Mouse (Mus musculus): ENCODE data around the gene Arfip2. TPM values are rescaled to one million over a fixed set of nuclear protein-coding genes. Genes with fewer than 3 reads are reported as not detected.

Arfip2 gene
- 77.9 and 78.4 TPM in 2 replicates for polyA plus RNA-seq (2015; fragmentation: Nextera tagmentation; extraction: Ambion mirVana)

GRCm38 (mm10) chr7:105640233-105640893 lies at the start of gene Arfip2, which contains the start of gene Gm45799:
TSS of gene Arfip2 (minus strand) at chr7:105640416.
TSS of gene Gm45799 (plus strand) at chr7:105640552.
- H3K9me3 ChIP-seq (replicated peaks; ENCODE audit: control insufficient read depth, low read length), result no peaks in the 10 kb centered on the region
- ATAC-seq (ENCODE audit: insufficient read depth, low FRiP score), result peak; percentile 98
- peak within 1 kb of the TSS; percentile 87 for H3K4me2 ChIP-seq (ENCODE audit: low read depth, low read length)
- under 1% methylated on average over 45 of the region's 45 CpGs for WGBS
- no peaks in the 10 kb centered on the region for H3K36me3 ChIP-seq (ENCODE audit: control insufficient read depth, insufficient read depth, low read length)
- peak within 1 kb of the TSS; percentile 91 for H3K9ac ChIP-seq (ENCODE audit: low read length)
- peak within 1 kb of the TSS; percentile 84 for H3K4me3 ChIP-seq (replicated peaks; ENCODE audit: low read length)
- H3K4me1 ChIP-seq (ENCODE audit: control insufficient read depth, insufficient read depth, low read length), result peaks cover 16% of the 10 kb centered on the region
- peak within 1 kb of the TSS; percentile 90 for H3K27ac ChIP-seq (ENCODE audit: low read length)
- H3K27me3 ChIP-seq (ENCODE audit: control insufficient read depth, insufficient read depth, low read length), result no peaks in the 10 kb centered on the region

DNA sequence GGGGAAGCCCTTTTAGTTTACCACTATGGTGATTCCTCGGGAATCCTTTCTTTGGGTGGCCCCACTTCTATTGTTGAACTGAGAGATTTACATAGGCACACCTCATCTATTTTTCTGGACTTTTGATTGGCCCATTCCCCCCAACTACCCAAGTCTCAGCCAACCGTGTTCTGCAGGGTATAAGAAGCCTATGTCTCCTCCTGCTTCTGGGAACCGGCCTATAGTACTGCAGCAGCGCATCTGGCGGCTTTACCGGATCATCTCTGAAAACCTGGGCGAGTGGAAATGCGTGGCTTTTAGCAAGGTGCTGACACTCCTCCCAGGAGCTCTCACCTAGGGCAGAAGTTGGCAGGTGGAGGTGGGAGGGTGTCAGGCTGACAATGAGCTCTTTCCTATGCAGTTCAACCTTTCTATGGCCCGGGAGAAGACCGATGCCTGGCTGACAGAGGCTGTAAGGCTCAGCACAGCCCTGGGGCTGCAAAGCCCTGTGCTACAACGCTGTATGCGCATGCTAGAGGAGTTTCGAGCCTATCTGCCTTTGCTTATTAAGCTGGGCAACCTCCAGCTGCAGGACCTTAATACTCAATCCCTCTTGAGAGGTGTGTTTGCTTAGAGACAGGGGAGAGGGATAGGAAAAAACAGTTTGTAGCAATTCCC lies 45.5 kb upstream of the Arfip2 start:
- Histone ChIP-seq H3K27ac (ENCODE audit: low read length) (no peak overlapping the region), H3K9me3 (replicated peaks; ENCODE audit: control insufficient read depth, low read length) (no peaks in the 10 kb centered on the region), H3K4me1 (ENCODE audit: control insufficient read depth, insufficient read depth, low read length) (no peaks in the 10 kb centered on the region), H3K9ac (ENCODE audit: low read length) (no peak overlapping the region), H3K4me3 (replicated peaks; ENCODE audit: low read length) (no peak overlapping the region), H3K4me2 (ENCODE audit: low read depth, low read length) (peak overlapping the region; percentile 27), H3K36me3 (ENCODE audit: control insufficient read depth, insufficient read depth, low read length) (no peaks in the 10 kb centered on the region), H3K27me3 (ENCODE audit: control insufficient read depth, insufficient read depth, low read length) (no peaks in the 10 kb centered on the region)
- 14% methylated on average over 13 of the region's 13 CpGs for WGBS
- ATAC-seq (ENCODE audit: insufficient read depth, low FRiP score), result no peak

DNA sequence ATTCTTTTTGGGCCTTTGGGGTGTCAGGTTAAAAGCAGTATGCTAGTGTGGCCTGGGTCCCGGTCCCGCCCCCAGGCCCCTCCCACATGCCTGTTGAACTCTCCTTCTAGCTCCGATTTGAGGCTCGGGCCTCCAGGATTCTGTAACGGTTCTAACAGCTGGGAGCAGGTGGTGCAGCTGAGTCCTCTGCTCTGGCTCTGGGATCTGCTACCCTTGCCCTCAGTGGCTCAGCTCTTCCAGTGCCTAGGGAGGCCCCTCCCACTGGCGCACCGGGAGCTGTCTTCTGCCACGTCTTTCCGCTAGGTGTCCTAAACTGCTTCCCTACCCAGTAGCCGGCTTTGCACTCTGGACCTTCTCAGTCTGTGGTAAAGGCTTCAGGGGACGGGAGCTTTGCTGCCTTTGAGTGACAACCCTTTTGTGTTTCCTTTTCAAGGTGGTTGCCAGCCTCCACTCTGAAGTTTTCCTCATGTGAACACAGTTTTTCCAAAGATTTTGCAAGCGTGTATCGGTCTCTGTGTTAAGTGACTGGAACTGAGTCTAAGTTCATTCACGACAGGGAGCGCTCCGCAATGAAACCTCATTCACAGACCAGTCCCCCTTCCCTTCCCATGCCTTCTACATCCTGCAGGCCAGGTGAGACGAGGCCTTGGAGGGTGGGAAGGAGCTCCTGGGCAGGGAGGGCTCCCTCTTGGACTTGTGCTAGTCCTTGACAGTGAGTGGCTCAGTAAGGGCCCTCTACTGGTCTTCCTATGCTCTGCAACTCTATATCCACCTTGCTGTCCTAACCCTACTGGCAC lies 10.6 kb upstream of the Arfip2 start, which contains the start of gene Dnhd1:
Gene Dnhd1 (plus strand): TSS at position 189 of the 797 bp plus-strand sequence.
- no peaks in the 10 kb centered on the region for H3K9me3 ChIP-seq (replicated peaks; ENCODE audit: control insufficient read depth, low read length)
- no peaks in the 10 kb centered on the region for H3K36me3 ChIP-seq (ENCODE audit: control insufficient read depth, insufficient read depth, low read length)
- H3K4me3 ChIP-seq (replicated peaks; ENCODE audit: low read length), result peak within 1 kb of the TSS; percentile 38
- peak; percentile 93 for ATAC-seq (ENCODE audit: insufficient read depth, low FRiP score)
- peak within 1 kb of the TSS; percentile 53; the same call in 1 of the 2 replicates for H3K27ac ChIP-seq (ENCODE audit: low read length)
- peak within 1 kb of the TSS; percentile 82 for H3K4me2 ChIP-seq (ENCODE audit: low read depth, low read length)
- H3K27me3 ChIP-seq (ENCODE audit: control insufficient read depth, insufficient read depth, low read length), result no peaks in the 10 kb centered on the region
- 2% methylated on average over 17 of the region's 17 CpGs for WGBS
- peaks cover 4% of the 10 kb centered on the region; the same call in 1 of the 2 replicates for H3K4me1 ChIP-seq (ENCODE audit: control insufficient read depth, insufficient read depth, low read length)
- peak within 1 kb of the TSS; percentile 64 for H3K9ac ChIP-seq (ENCODE audit: low read length)

DNA sequence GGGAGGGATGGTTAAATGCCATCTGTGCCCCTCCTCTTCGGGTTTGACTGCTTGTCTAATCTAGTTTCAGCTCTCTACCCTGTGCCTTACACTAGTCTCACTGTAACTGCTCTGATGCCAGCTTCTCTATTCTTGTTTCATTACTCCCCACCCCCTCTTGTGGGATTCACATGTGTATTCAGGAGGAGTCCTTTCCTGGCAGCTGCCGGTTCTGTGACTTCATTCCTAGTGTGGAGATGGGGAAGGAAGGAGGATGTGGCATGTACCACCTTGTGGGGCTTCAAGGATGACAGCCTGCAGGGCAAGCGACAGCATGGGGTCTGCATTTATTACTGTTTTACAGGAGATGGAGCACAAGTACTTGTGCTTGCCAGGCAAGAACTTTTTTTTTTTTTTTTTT lies 1.7 kb upstream of the Arfip2 start:
- Histone ChIP-seq H3K36me3 (ENCODE audit: control insufficient read depth, insufficient read depth, low read length) (no peaks in the 10 kb centered on the region), H3K4me1 (ENCODE audit: control insufficient read depth, insufficient read depth, low read length) (peaks cover 16% of the 10 kb centered on the region), H3K4me2 (ENCODE audit: low read depth, low read length) (no peak overlapping the region; the same call in 1 of the 2 replicates), H3K27ac (ENCODE audit: low read length) (peak overlapping the region; percentile 28; the same call in 1 of the 2 replicates), H3K9me3 (replicated peaks; ENCODE audit: control insufficient read depth, low read length) (no peaks in the 10 kb centered on the region), H3K4me3 (replicated peaks; ENCODE audit: low read length) (no peak overlapping the region), H3K9ac (ENCODE audit: low read length) (0 out of 2 replicates have a peak overlapping the region, but pooled peaks have one; percentile 9), H3K27me3 (ENCODE audit: control insufficient read depth, insufficient read depth, low read length) (no peaks in the 10 kb centered on the region)
- WGBS, result 73% methylated on average over 3 of the region's 3 CpGs
- ATAC-seq (ENCODE audit: insufficient read depth, low FRiP score), result no peak

DNA sequence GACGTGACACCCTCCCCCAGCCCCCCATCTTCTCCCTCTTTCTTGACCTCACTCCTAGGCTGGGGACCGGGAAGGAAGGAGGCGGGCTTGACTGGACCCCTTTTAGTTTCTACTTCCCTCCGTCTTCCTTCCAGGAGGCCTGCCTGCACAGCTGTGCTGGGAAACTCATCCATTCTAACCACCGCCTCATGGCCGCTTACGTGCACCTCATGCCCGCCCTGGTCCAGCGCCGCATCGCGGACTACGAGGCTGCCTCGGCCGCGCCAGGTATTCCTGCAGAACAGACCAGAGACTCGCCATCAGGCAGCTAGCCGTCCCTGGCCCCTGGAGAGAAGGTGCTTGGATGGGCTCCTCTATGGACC lies 659 bp upstream of the Arfip2 start:
- H3K4me1 ChIP-seq (ENCODE audit: control insufficient read depth, insufficient read depth, low read length), result peaks cover 16% of the 10 kb centered on the region
- peak overlapping the region; percentile 84 for H3K4me3 ChIP-seq (replicated peaks; ENCODE audit: low read length)
- peak overlapping the region; percentile 77 for H3K9ac ChIP-seq (ENCODE audit: low read length)
- H3K36me3 ChIP-seq (ENCODE audit: control insufficient read depth, insufficient read depth, low read length), result no peaks in the 10 kb centered on the region
- no peak; the same call in 1 of the 2 replicates for ATAC-seq (ENCODE audit: insufficient read depth, low FRiP score)
- 0% methylated on average over 18 of the region's 18 CpGs for WGBS
- H3K27ac ChIP-seq (ENCODE audit: low read length), result peak overlapping the region; percentile 90
- H3K9me3 ChIP-seq (replicated peaks; ENCODE audit: control insufficient read depth, low read length), result no peaks in the 10 kb centered on the region
- H3K27me3 ChIP-seq (ENCODE audit: control insufficient read depth, insufficient read depth, low read length), result no peaks in the 10 kb centered on the region
- H3K4me2 ChIP-seq (ENCODE audit: low read depth, low read length), result peak overlapping the region; percentile 87

- H3K36me3 ChIP-seq (ENCODE audit: control insufficient read depth, insufficient read depth, low read length), result no peaks in the 10 kb centered on the region
- H3K9ac ChIP-seq (ENCODE audit: low read length), result peak within 1 kb of the TSS; percentile 91
- H3K9me3 ChIP-seq (replicated peaks; ENCODE audit: control insufficient read depth, low read length), result no peaks in the 10 kb centered on the region
- peak within 1 kb of the TSS; percentile 90 for H3K27ac ChIP-seq (ENCODE audit: low read length)
- H3K27me3 ChIP-seq (ENCODE audit: control insufficient read depth, insufficient read depth, low read length), result no peaks in the 10 kb centered on the region
- peak within 1 kb of the TSS; percentile 87 for H3K4me2 ChIP-seq (ENCODE audit: low read depth, low read length)
- peak within 1 kb of the TSS; percentile 84 for H3K4me3 ChIP-seq (replicated peaks; ENCODE audit: low read length)
- H3K4me1 ChIP-seq (ENCODE audit: control insufficient read depth, insufficient read depth, low read length), result peaks cover 16% of the 10 kb centered on the region
- peak; percentile 4 for ATAC-seq (ENCODE audit: insufficient read depth, low FRiP score)
- WGBS, result 0% methylated on average over 2 of the region's 2 CpGs
Measured at GRCm38 (mm10) chr7:105639756-105640155, 460 bp downstream of the Arfip2 start, which contains the start of gene Timm10b. TSS of gene Timm10b (plus strand) at chr7:105640056.

- no peaks in the 10 kb centered on the region for H3K27me3 ChIP-seq (ENCODE audit: control insufficient read depth, insufficient read depth, low read length)
- H3K4me3 ChIP-seq (replicated peaks; ENCODE audit: low read length), result peak overlapping the region; percentile 84
- peak overlapping the region; percentile 91 for H3K9ac ChIP-seq (ENCODE audit: low read length)
- H3K4me1 ChIP-seq (ENCODE audit: control insufficient read depth, insufficient read depth, low read length), result peaks cover 16% of the 10 kb centered on the region
- H3K4me2 ChIP-seq (ENCODE audit: low read depth, low read length), result peak overlapping the region; percentile 87
- 0 out of 2 replicates have a peak overlapping the region, but pooled peaks have one; percentile 42 for H3K27ac ChIP-seq (ENCODE audit: low read length)
- no peak for ATAC-seq (ENCODE audit: insufficient read depth, low FRiP score)
- no peaks in the 10 kb centered on the region for H3K36me3 ChIP-seq (ENCODE audit: control insufficient read depth, insufficient read depth, low read length)
- no peaks in the 10 kb centered on the region for H3K9me3 ChIP-seq (replicated peaks; ENCODE audit: control insufficient read depth, low read length)
- 65% methylated on average over 9 of the region's 9 CpGs for WGBS
Measured at GRCm38 (mm10) chr7:105639304-105639703, 912 bp downstream of the Arfip2 start.

DNA sequence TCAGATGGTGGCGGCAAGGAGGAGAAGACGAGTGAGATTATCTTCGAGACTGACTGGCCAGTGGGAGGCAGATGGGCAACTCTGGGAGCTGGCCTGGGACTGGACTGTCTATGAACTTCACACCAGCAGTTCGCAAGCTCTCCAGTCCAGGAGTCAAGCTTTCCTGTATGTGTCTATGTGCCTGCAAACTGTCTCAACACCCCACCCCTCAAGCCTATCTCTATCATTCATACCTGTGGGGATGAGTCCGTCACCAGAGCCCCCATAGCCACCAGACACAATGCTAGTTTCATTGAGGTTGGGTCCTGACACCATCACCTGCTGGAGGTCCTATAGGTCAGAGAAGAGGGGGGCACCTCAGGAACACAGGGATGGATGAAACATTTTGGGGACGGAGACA lies 1.4 kb downstream of the Arfip2 start:
- no peaks in the 10 kb centered on the region for H3K27me3 ChIP-seq (ENCODE audit: control insufficient read depth, insufficient read depth, low read length)
- H3K9ac ChIP-seq (ENCODE audit: low read length), result no peak overlapping the region
- peaks cover 16% of the 10 kb centered on the region for H3K4me1 ChIP-seq (ENCODE audit: control insufficient read depth, insufficient read depth, low read length)
- WGBS, result 95% methylated on average over 6 of the region's 6 CpGs
- no peaks in the 10 kb centered on the region for H3K9me3 ChIP-seq (replicated peaks; ENCODE audit: control insufficient read depth, low read length)
- no peak overlapping the region for H3K4me2 ChIP-seq (ENCODE audit: low read depth, low read length)
- no peak overlapping the region for H3K4me3 ChIP-seq (replicated peaks; ENCODE audit: low read length)
- ATAC-seq (ENCODE audit: insufficient read depth, low FRiP score), result no peak
- H3K27ac ChIP-seq (ENCODE audit: low read length), result no peak overlapping the region
- no peaks in the 10 kb centered on the region for H3K36me3 ChIP-seq (ENCODE audit: control insufficient read depth, insufficient read depth, low read length)
